Mouse (Mus musculus) yolk sac, embryonic 10.5 days (tissue): ENCODE results near the gene Rasl12.

Experiments
- DNase-seq: peaks from one replicate; pipeline ENCODE4 v3.0.0-alpha.2; 2017; ENCODE audit warnings: low spot score

Rasl12 gene

DNA sequence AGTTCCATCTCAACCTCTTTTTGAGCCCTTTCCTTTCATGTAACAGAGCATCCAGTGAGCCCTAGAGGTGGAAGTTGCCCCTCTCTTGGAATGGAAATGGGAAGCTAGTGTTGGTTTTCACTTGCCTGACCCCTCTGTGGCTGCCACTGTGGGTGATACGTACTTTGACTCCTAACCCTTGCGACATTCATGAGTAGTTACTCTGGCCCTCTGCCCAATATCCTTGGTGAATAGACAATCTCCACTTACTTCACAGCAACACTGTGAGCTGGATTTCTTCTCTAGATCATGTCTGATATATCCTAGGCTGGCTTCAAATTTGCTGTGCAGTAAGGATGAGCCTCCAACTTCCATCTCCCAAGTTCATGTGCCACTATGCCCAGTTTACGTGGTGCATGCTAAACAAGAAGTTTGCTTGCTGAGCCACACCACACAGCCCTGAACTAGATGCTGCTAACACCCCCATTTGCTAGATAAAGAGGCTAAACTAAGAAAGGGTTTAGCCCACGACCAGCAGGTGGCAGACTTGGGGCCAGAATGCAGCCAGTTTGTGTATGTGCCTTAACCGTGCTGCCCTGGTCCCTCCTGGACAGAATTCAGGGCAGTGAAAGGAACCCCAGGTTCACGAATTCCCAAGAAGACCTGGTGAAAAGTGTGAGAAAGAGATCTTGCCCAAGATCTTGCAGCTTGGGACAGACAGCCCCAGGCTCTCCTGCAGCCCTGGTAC lies 5.5 kb upstream of the Rasl12 start:
- DNase-seq: peak; percentile 56

DNA sequence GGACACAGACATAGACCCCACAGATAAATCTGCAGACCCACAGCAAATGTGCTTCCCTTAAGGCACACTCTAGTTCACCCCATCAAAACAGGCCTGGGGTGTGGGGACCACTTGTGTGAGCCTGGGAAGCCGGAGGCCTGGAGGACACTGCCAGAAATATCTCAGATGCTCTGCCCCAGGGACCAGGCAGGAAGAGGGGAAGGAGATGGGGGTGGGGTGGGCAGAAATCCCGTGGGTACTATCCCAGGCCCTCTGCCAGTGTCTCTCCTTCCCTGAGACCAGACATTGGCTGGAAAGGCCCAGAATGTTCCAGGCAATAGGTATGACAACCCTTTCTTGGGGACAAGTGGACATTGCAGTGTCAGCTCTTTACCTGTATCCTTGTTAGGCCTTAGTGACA lies 4.7 kb upstream of the Rasl12 start:
- no peak for DNase-seq

- no peak for DNase-seq
These were observed 3.9 kb upstream of the Rasl12 start for GRCm38 (mm10) chr9:65394360-65394759.

DNA sequence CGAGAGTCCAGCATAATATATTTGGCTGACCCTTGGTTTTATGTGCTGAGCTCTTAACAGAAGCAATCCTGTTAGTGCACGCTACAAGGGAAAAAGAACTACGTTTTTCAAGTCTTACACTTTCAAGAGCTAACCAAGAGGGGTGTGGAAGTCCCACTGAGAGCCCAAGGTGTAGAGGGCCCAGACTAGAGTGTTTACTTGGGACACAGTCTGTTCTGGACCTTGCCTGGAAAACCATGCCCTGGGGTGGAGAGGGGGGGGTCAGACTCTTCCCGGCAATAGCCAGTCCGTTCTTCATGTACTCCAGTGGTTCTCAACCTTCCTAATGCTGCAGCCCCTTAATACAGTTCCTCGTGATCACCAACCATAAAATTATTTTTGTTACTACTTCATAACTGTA lies 1.6 kb downstream of the Rasl12 start:
- DNase-seq: no peak

DNA sequence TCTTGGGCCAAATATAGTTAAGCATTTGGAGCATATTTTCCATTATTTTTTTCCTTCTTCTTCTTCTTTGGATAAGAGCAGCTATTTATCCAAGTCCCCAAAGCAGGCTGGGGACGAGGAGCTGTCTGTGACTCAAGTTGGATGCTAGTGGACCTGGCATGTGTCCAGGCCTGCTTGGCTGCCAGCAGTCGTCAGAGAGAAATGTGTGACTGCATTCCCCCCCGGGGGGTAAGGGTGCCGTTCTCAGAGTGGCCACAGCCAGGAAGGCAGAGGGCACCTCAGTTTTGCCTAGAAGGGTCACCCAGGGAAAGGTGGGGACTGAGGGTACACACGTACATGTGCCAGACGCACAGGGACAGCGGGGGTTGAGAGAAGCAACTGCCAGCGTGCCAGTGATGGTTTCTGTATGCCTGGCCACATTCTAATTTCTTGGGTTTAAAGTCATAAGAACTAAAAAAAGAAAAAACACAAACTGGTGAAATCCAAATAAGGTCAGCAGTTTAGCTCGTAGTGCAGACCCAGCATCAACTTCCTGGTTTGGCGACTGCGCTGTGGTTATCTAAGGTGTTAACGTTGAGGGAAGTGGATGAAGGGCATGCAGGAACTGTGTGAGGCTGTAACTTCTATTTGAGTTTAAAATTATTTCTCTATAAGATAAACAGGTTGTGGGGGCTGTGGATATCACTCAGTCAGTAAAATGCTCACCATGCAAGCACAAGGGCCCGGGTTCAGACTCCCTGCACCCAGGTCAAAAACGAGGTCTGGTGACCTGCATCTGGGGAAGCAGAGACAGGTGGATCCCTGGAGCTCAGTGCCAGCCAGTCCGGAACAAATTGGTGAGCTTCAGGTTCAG lies 6.3 kb downstream of the Rasl12 start:
- no peak for DNase-seq

DNA sequence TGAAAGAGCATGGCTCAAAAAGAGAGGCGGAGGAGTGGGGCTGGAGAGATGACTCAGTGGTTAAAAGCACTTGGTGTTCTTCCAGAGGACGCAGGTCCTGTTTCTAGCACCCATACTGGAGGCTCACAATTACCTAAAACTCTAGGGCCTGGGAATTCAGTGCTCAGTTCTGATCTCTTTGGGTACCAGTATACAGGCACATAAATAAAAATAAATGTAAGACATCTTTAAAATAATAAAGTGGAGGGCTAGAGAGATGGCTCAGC lies 6.8 kb downstream of the Rasl12 start:
- DNase-seq: no peak

GRCm38 (mm10) chr9:65407327-65407726 lies 9.0 kb downstream of the Rasl12 start:
- DNase-seq: no peak

GRCm38 (mm10) chr9:65407861-65408260 lies 9.6 kb downstream of the Rasl12 start:
- DNase-seq: no peak

DNA sequence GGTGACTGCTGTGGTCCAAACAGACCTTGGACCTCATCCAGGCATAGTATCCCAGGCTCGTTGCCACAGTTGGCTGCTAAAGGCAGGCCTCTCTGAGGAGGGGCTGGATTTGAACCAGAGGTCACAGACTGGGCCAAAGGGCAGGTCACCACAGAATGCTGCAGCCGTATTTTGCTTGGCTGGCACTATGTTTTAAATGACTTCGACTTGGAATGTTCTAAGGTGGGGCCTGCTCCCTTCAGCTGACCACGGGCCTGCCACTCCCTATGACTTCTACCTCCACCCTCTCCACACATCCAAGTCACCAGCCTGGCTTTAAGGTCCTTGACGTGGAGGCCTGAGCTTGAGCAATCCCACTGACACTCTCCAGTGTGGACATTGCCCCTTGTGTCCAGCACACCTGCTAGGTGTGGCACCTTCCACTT lies 10.6 kb downstream of the Rasl12 start:
- peak; percentile 62 for DNase-seq

DNA sequence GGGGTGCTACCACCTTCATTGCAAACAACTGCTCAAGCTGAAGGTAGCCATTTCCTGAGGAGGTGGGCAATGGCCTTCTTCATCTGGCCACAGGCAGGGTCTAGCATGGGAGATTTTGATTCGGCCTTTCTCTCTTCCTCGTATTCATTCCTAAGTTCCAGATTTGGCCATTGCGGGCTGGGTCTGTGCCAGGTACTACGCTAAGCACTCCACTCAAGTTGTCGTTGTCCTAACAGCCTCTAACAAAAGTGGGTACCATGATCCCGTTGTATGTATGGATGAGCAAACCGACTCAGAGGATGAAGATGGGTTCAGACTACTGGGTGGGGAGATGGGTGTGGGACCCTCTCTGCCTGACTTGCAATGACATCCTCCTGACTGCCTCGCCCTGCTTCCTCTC lies 12.1 kb downstream of the Rasl12 start:
- no peak for DNase-seq

DNA sequence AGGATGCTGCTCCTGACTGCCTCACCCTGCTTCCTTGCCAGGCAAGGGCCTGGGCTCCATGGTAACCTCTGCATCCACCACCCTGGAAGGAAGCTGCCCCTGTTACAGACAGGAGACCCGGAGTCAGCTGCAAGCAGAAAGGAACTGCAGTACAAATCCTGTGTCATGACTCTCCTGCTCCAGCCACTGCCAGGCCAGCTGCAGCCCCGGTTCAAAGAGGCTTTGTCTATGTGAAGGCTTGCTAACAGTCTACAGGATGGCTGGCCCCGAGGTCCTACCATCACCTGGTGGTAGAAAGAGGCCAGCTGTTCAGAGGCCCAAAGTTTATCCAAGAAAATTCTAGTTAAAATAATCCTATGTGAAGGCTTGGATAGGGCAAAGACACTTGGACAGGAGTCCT lies 13.0 kb downstream of the Rasl12 start:
- DNase-seq: no peak

DNA sequence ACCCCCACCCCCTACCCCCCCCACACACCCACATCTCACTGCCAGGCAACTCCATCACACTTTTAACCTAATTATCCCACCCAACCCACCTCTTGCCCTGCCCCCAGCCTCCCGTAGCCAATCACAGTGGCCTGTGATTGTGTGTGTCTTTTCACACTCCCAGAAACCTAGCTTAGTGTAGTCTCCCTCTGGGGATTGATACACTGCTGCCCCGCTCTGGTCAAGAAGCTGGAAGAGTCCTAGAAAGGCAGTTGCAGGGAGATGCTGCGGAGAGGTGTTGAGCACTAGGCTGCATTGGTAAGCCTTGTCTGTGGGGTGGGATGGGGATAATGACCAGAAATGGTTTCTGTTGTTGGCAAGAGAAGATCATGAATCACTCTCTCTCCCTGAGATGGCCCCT lies 19.4 kb downstream of the Rasl12 start:
- DNase-seq: no peak

GRCm38 (mm10) chr9:65419633-65420032 lies 21.3 kb downstream of the Rasl12 start:
- no peak for DNase-seq

DNA sequence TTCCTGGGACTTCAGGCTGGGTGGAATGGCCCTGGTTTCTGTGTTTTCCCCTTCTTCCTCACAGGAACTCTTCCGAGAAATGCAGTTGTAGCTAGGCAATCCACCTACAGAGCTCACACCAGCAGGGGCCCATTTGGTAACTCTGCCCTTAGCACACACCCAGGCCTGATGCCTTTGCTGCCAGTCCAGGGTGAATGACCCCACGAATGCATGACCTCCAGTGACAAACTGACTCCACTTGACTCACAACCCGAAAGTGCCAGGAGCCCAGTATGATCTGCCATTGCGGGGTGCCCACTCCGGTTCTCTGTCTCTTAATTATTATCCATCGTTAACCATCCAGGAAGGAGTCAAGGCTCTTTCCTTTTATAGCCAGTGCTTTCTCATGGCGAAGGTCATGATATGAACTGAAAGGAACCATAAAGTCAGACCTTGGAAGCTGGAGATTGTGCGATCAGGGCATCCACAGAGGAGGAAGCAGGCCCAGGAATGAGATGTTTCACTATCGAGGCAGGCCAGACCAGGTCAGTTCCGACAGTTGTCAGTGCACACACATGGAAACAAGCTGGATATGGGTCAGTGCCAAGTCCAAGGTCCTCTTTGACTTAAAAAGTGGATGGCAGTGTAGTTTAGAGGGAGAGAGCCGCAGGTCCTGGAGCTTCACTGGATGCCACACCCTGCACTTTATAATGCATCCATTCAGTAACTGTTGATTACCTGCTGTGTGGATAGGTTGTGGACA lies 24.6 kb downstream of the Rasl12 start, which contains the start of gene Slc51b:
Gene Slc51b (minus strand): TSS at position 196 of the 742 bp plus-strand sequence.
- DNase-seq: no peak

DNA sequence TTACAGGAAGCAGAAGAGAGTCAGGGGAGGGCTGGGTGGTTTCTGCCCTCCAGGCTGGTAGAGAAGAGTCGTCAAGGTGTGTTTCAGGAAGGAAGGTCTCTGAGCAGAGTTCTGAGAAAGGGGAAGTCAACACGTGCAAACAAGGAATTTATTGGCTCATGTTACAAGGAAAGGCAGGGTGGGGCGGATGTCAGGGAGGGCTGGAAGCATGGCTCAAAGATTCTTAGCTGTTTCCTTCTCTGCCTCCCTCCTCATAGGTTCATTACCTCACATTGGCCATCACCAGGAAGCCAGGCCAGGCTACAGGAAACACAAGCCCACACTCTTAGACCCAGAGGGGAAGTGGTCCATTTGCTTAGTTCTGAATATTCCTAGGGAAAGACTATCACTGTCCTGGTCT lies 26.1 kb downstream of the Rasl12 start:
- no peak for DNase-seq

- peak; percentile 31 for DNase-seq
These were observed 29.2 kb downstream of the Rasl12 start for GRCm38 (mm10) chr9:65427511-65427910.

DNA sequence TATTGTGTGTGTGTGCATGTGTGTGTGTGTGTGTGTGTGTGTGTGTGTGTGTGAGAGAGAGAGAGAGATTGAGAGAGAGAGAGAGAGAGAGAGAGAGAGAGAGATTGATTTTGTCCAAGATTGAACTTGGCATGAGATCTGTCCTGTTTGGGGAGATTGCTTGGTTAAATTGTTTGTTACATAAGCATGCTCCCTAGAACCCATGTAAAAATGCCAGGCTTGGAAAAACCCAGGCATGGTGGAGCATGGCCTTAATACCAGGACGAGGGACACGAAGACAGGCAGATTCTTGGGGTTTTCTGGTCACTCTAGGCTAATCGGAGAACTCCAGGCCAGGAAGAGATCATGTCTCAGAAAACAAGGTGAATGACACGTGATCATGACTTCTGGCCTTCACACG lies 29.7 kb downstream of the Rasl12 start:
- DNase-seq: no peak

GRCm38 (mm10) chr9:65430401-65430800 lies 32.1 kb downstream of the Rasl12 start:
- DNase-seq: no peak

DNA sequence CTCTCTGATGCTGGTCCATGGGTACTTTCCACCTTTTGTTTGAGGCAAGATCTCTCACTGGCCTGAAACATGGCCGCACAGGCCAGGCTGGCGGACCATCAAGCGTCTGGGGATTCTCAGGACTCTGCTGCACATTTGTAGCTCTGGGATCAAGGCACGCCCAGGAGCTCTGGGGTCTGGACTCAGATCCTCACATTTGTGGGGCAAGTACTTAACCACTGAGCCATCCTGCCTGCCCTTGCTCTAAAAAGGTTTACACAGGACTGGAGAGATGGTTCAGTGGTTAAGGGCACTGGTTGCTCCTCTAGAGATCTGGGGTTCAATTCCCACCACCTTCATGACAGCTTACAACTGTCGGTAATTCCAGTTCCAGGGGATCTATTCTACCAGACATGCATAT lies 32.6 kb downstream of the Rasl12 start:
- no peak for DNase-seq

- DNase-seq: peak; percentile 61
These were observed 33.9 kb downstream of the Rasl12 start for GRCm38 (mm10) chr9:65432236-65432635.

DNA sequence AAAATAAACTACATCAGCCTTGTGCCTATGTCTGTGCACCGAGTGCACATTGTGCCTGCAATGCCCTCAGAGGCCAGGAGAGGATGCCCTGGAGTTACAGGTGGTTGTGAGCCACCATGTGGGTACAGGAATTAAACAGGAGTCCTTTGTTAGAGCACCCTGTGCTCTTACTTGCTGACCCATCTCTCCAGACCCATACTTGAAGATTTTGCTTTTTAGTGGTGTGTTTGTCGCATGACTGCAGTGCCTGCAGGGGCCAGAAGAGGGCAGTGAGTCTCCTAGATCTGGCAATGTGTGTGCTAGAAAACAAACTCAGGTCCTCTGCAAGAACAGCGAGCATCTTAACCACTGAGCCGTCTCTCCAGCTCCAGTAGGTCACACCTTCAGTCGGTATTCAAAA lies 35.8 kb downstream of the Rasl12 start:
- DNase-seq: no peak

DNA sequence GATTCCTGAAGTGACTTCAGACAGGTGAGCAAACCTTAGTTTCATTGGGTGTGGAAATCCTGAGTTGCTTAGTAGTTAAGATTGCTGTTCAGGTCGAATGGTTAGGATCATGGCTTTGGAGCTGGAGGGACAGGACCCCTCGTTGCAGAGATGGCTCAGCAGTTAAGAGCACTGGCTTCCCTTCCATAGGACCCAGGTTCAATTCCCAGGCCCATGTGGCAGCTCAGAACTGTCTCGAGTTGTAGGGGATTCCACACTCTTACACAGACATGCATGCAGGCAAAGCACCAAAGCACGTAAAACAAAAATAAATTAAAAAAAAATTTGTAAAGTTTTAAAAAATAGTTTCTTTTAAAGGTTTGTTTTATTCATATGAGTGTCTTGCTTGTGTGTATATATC lies 36.9 kb downstream of the Rasl12 start:
- DNase-seq: no peak
